8 mouse cellular contexts compared by ENCODE assay signal in genomic region chr7:19178443-19179092, GRCm38 (mm10). TPM values are rescaled to one million over a fixed set of nuclear protein-coding genes. Genes with fewer than 3 reads are reported as not detected.
DNase-seq lines count a peak whose midpoint lies in the region; ATAC-seq and TF ChIP-seq lines count a peak whose summit lies in the region.

No protein-coding gene starts in this region.

- peaks cover 6% of the 10 kb centered on the region; the same call in 1 of the 2 replicates for H3K36me3 ChIP-seq in hindbrain, postnatal 0 days (ENCODE audit: insufficient read depth, low read length)

- TF ChIP-seq CTCF in hindbrain, postnatal 0 days (IDR thresholded peaks at IDR 0.05; ENCODE audit: low read depth), result peak; percentile 87

- H3K4me3 ChIP-seq in hindbrain, postnatal 0 days (ENCODE audit: low read length), result peak overlapping the region; percentile 63

- no peak for ATAC-seq in hindbrain, postnatal 0 days
- ATAC-seq in megakaryocyte, adult 5-6 weeks (ENCODE audit: poor library complexity, severe bottlenecking), result peak; percentile 53

- peaks cover 5% of the 10 kb centered on the region; the same call in 1 of the 2 replicates for H3K4me1 ChIP-seq in hindbrain, postnatal 0 days (ENCODE audit: insufficient read depth, low read length)

- H3K27ac ChIP-seq in hindbrain, postnatal 0 days, result no peak overlapping the region

- 6% methylated on average over 27 of the region's 27 CpGs for WGBS in hindbrain, postnatal 0 days

- peak overlapping the region; percentile 63 for H3K4me2 ChIP-seq in hindbrain, postnatal 0 days (ENCODE audit: low read depth, low read length)

- H3K9me3 ChIP-seq in hindbrain, postnatal 0 days (ENCODE audit: low read length), result no peaks in the 10 kb centered on the region

- H3K9ac ChIP-seq in hindbrain, postnatal 0 days (replicated peaks; ENCODE audit: low read length), result peak overlapping the region; percentile 1; the same call in 1 of the 2 replicates

- 0 out of 2 replicates have a peak, but pooled peaks cover 5% of the 10 kb centered on the region for H3K27me3 ChIP-seq in hindbrain, postnatal 0 days (ENCODE audit: insufficient read depth, low read length)

- peak; percentile 68 for DNase-seq in WW6 (ENCODE audit: low read depth, low spot score)
- peak; percentile 87 to 93 for DNase-seq in cerebellum, postnatal 14 days
- peak; percentile 84 to 89 for DNase-seq in frontal cortex, postnatal 36 days (ENCODE audit: low spot score in 2 of 2)
- DNase-seq in hindbrain, postnatal 0 days (ENCODE audit: low spot score), result peak; percentile 81
- peak; percentile 87 to 91 for DNase-seq in left cerebral cortex, adult 18-20 months (ENCODE audit: low spot score in 2 of 2)
- peak; percentile 80 for DNase-seq in right cerebral cortex, postnatal 25 days
- DNase-seq in adipocyte (ENCODE audit: low spot score), result no peak

RNA-seq across cellular contexts. Expression of gene Eml2, which starts 2.3 kb away (rescaled TPM):
- total RNA-seq in hindbrain, postnatal 0 days (2014; rRNA removed), result 88.2 and 103 TPM in 2 replicates
- polyA plus RNA-seq in hindbrain, postnatal 0 days (2015; fragmentation: Nextera tagmentation; extraction: Ambion mirVana), result 15.0 and 18.9 TPM in 2 replicates
- 100 to 1,000 TPM; 141 to 147 TPM for total RNA-seq in left cerebral cortex, adult 18-20 months (2021)
- 5.2 and 9.1 TPM in 2 replicates for total RNA-seq in megakaryocyte, adult 5-6 weeks (2015)
- 8.7 and 13.4 TPM in 2 replicates for total RNA-seq in megakaryocyte, adult 5-6 weeks (2017)

RNA-seq across cellular contexts. Expression of gene Gipr, which starts 12.6 kb away (rescaled TPM):
- 2.0 and 3.0 TPM in 2 replicates for total RNA-seq in hindbrain, postnatal 0 days (2014; rRNA removed)
- 0.85 and 1.3 TPM in 2 replicates for polyA plus RNA-seq in hindbrain, postnatal 0 days (2015; fragmentation: Nextera tagmentation; extraction: Ambion mirVana)
- total RNA-seq in left cerebral cortex, adult 18-20 months (2021), result 1 to 10 TPM; 1.4 to 1.8 TPM
- not detected in 2 replicates for total RNA-seq in megakaryocyte, adult 5-6 weeks (2015)
- total RNA-seq in megakaryocyte, adult 5-6 weeks (2017), result not detected in 2 replicates

RNA-seq across cellular contexts. Expression of gene Snrpd2, which starts 29.0 kb away (rescaled TPM):
- total RNA-seq in hindbrain, postnatal 0 days (2014; rRNA removed), result 34.1 and 42.9 TPM in 2 replicates
- polyA plus RNA-seq in hindbrain, postnatal 0 days (2015; fragmentation: Nextera tagmentation; extraction: Ambion mirVana), result 114 and 118 TPM in 2 replicates
- 10 to 100 TPM; 73.9 to 78.5 TPM for total RNA-seq in left cerebral cortex, adult 18-20 months (2021)
- 44.2 and 53.7 TPM in 2 replicates for total RNA-seq in megakaryocyte, adult 5-6 weeks (2015)
- total RNA-seq in megakaryocyte, adult 5-6 weeks (2017), result 28.3 and 32.4 TPM in 2 replicates

RNA-seq across cellular contexts. Expression of gene Qpctl, which starts 29.5 kb away (rescaled TPM):
- total RNA-seq in hindbrain, postnatal 0 days (2014; rRNA removed), result 17.3 and 18.3 TPM in 2 replicates
- 24.7 and 25.5 TPM in 2 replicates for polyA plus RNA-seq in hindbrain, postnatal 0 days (2015; fragmentation: Nextera tagmentation; extraction: Ambion mirVana)
- total RNA-seq in left cerebral cortex, adult 18-20 months (2021), result 10 to 100 TPM; 15.0 to 17.0 TPM
- 6.6 and 7.9 TPM in 2 replicates for total RNA-seq in megakaryocyte, adult 5-6 weeks (2015)
- 3.5 and 4.5 TPM in 2 replicates for total RNA-seq in megakaryocyte, adult 5-6 weeks (2017)

RNA-seq across cellular contexts. Expression of gene Gpr4, which starts 33.8 kb away (rescaled TPM):
- total RNA-seq in hindbrain, postnatal 0 days (2014; rRNA removed), result 3.8 and 4.5 TPM in 2 replicates
- 4.1 and 4.4 TPM in 2 replicates for polyA plus RNA-seq in hindbrain, postnatal 0 days (2015; fragmentation: Nextera tagmentation; extraction: Ambion mirVana)
- total RNA-seq in left cerebral cortex, adult 18-20 months (2021), result 1 to 10 TPM; 2.5 to 3.6 TPM
- total RNA-seq in megakaryocyte, adult 5-6 weeks (2015), result not detected in 2 replicates
- 0.12 TPM in 1 of 2 replicates, not detected in the other for total RNA-seq in megakaryocyte, adult 5-6 weeks (2017)
